Mouse (Mus musculus) lung, embryonic 14.5 days (tissue): ENCODE data around the gene Pbrm1. TPM values are rescaled to one million over a fixed set of nuclear protein-coding genes. Genes with fewer than 3 reads are reported as not detected.

ENCODE experiments used
- ATAC-seq: fragments of 200-750 bp; cut with Nextera tagmentation; 2 replicates; pipeline ENCODE4 v1.8.0; 2017; ENCODE audit warnings: mild to moderate bottlenecking, moderate TSS enrichment, moderate library complexity; ENCODE audit not compliant: insufficient read depth
- DNase-seq: peaks from one replicate; pipeline ENCODE4 v3.0.0-alpha.2; 2015
- H3K27ac ChIP-seq: fragments of 300-500 bp; sonication (generic); 2 replicates; pipeline ENCODE4 v1.5.1; 2014; ENCODE audit warnings: low read depth, mild to moderate bottlenecking, moderate library complexity
- H3K27me3 ChIP-seq: fragments of 300-500 bp; sonication (generic); 2 replicates; pipeline ENCODE4 v1.6.1; 2014; ENCODE audit warnings: low read length, control low read depth; ENCODE audit not compliant: insufficient read depth
- H3K36me3 ChIP-seq: fragments of 300-500 bp; sonication (generic); 2 replicates; pipeline ENCODE4 v1.6.1; 2014; ENCODE audit warnings: control low read depth; ENCODE audit not compliant: insufficient read depth
- H3K4me1 ChIP-seq: fragments of 300-500 bp; sonication (generic); 2 replicates; pipeline ENCODE4 v1.6.1; 2014; ENCODE audit warnings: antibody characterized with exemption, control low read depth; ENCODE audit not compliant: insufficient read depth
- H3K4me2 ChIP-seq: fragments of 300-500 bp; sonication (generic); 2 replicates; pipeline ENCODE4 v1.6.1; 2014; ENCODE audit warnings: mild to moderate bottlenecking
- H3K4me3 ChIP-seq: fragments of 300-500 bp; sonication (generic); 2 replicates; pipeline ENCODE4 v1.5.1; 2014; ENCODE audit warnings: low read depth, low read length
- H3K9ac ChIP-seq: fragments of 300-500 bp; sonication (generic); 2 replicates; pipeline ENCODE4 v1.6.1; 2014
- H3K9me3 ChIP-seq: fragments of 300-500 bp; sonication (generic); 2 replicates; pipeline ENCODE4 v1.6.1; 2016; ENCODE audit warnings: low read depth, low read length, control low read depth
- CTCF ChIP-seq: IDR thresholded peaks from 2 replicates; pipeline ENCODE4 v1.5.1; 2016; ENCODE audit warnings: antibody characterized with exemption, low read depth
- WGBS: fragments of 180-500 bp; shearing (Covaris S2); extraction: QIAGEN DNeasy Blood & Tissue Kit; methylation state at CpG from one replicate; pipeline ENCODE4 v1.1.7; 2014; 5-methylcytosine and 5-hydroxymethylcytosine counted together
- polyA plus RNA-seq: library from polyadenylated mRNA; unstranded; fragments of >200 nt; fragmentation: Nextera tagmentation; extraction: Ambion mirVana; gene quantifications from 2 replicates; pipeline ENCODE4 v1.2.1, GENCODE M21; 2014

The Pbrm1 gene
- polyA plus RNA-seq, 1 experiment from 2014 or later: 110 TPM

DNA sequence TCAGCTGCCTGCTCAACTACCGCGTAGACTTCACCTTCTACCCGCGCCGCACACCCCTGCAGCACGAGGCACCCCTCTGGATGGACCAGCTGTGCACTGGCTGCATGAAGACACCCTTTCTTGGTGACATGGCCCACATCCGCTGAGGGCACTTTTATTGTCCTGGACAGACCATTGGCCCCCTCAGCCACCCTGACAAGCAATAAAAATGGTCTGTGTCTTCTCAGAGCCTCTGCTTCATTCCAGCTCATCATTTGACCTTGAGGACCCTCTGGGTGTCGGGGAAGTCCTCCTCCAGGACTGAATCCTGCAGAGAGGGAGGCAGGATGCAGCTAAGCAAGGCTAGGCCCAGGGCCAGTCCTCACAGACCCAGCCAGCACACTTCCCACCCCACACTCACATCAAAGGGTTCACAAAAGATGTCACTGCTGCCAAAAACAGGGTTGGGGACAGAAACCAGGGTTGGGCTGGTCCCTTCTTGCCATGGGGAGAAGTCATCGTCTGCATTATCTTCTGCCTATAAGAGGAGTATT is 120.0 kb downstream of the Pbrm1 start:
- ATAC-seq: no peak

GRCm38 (mm10) chr14:31139666-31140065 is 120.7 kb downstream of the Pbrm1 start:
- no peak for ATAC-seq
- H3K4me3 ChIP-seq: no peak overlapping the region
- H3K27ac ChIP-seq: no peak overlapping the region
- no peak overlapping the region for H3K9ac ChIP-seq
- H3K4me1 ChIP-seq: no peaks in the 10 kb centered on the region
- 87% methylated on average over 12 of the region's 12 CpGs for WGBS
- no peak for DNase-seq
- no peaks in the 10 kb centered on the region for H3K27me3 ChIP-seq
- no peak overlapping the region for H3K4me2 ChIP-seq
- H3K36me3 ChIP-seq: peaks cover 83% of the 10 kb centered on the region
- no peaks in the 10 kb centered on the region for H3K9me3 ChIP-seq
- no peak for TF ChIP-seq CTCF

More for the DNA sequence above, 120.0 kb downstream of the Pbrm1 start:
- no peaks in the 10 kb centered on the region for H3K9me3 ChIP-seq
- 82% methylated on average over 9 of the region's 9 CpGs for WGBS
- H3K36me3 ChIP-seq: peaks cover 90% of the 10 kb centered on the region
- DNase-seq: no peak
- no peak overlapping the region for H3K4me3 ChIP-seq
- no peak overlapping the region for H3K4me2 ChIP-seq
- no peak overlapping the region for H3K9ac ChIP-seq
- H3K27me3 ChIP-seq: no peaks in the 10 kb centered on the region
- no peak for TF ChIP-seq CTCF
- no peaks in the 10 kb centered on the region for H3K4me1 ChIP-seq
- H3K27ac ChIP-seq: no peak overlapping the region

- H3K4me2 ChIP-seq: no peak overlapping the region
- no peaks in the 10 kb centered on the region for H3K4me1 ChIP-seq
- H3K27ac ChIP-seq: no peak overlapping the region
- WGBS: 84% methylated on average over 15 of the region's 15 CpGs
- H3K9ac ChIP-seq: no peak overlapping the region
- no peaks in the 10 kb centered on the region for H3K9me3 ChIP-seq
- no peak for TF ChIP-seq CTCF
- no peak overlapping the region for H3K4me3 ChIP-seq
- ATAC-seq (no peak), DNase-seq (no peak)
- H3K36me3 ChIP-seq: peaks cover 78% of the 10 kb centered on the region
- no peaks in the 10 kb centered on the region for H3K27me3 ChIP-seq
These were observed 121.2 kb downstream of the Pbrm1 start for GRCm38 (mm10) chr14:31140141-31140540.

GRCm38 (mm10) chr14:31141011-31141410 is 122.1 kb downstream of the Pbrm1 start:
- Histone ChIP-seq H3K4me3 (no peak overlapping the region), H3K4me1 (no peaks in the 10 kb centered on the region), H3K27ac (no peak overlapping the region), H3K36me3 (peaks cover 70% of the 10 kb centered on the region), H3K9ac (no peak overlapping the region), H3K9me3 (no peaks in the 10 kb centered on the region), H3K4me2 (no peak overlapping the region), H3K27me3 (no peaks in the 10 kb centered on the region)
- no peak for ATAC-seq
- no peak for TF ChIP-seq CTCF
- 93% methylated on average over 14 of the region's 14 CpGs for WGBS
- no peak for DNase-seq

DNA sequence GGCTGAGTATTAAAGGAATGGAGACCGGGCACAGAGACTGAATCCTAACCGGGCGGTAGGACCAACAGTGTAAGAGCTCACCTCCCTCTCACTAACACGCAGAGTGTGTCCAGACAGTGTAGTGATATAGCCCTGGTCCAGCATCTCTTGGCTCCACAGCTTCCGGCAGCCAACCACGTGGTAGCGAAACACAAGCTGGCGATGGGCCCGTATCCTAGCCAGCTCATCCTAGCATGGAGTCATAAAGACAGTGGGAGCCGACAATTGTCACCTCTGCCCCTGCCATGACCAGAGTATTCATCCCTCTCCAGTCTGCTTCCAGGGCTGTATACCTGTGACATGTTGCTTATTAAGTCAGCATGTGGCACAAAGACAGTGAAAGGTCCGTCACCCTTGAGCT is 126.8 kb downstream of the Pbrm1 start:
- DNase-seq (no peak), ATAC-seq (no peak)
- no peak for TF ChIP-seq CTCF
- H3K36me3 ChIP-seq: peaks cover 23% of the 10 kb centered on the region
- no peak overlapping the region for H3K27ac ChIP-seq
- H3K4me2 ChIP-seq: no peak overlapping the region
- H3K27me3 ChIP-seq: no peaks in the 10 kb centered on the region
- WGBS: 91% methylated on average over 11 of the region's 11 CpGs
- H3K4me3 ChIP-seq: no peak overlapping the region
- no peaks in the 10 kb centered on the region for H3K4me1 ChIP-seq
- no peaks in the 10 kb centered on the region for H3K9me3 ChIP-seq
- H3K9ac ChIP-seq: no peak overlapping the region

DNA sequence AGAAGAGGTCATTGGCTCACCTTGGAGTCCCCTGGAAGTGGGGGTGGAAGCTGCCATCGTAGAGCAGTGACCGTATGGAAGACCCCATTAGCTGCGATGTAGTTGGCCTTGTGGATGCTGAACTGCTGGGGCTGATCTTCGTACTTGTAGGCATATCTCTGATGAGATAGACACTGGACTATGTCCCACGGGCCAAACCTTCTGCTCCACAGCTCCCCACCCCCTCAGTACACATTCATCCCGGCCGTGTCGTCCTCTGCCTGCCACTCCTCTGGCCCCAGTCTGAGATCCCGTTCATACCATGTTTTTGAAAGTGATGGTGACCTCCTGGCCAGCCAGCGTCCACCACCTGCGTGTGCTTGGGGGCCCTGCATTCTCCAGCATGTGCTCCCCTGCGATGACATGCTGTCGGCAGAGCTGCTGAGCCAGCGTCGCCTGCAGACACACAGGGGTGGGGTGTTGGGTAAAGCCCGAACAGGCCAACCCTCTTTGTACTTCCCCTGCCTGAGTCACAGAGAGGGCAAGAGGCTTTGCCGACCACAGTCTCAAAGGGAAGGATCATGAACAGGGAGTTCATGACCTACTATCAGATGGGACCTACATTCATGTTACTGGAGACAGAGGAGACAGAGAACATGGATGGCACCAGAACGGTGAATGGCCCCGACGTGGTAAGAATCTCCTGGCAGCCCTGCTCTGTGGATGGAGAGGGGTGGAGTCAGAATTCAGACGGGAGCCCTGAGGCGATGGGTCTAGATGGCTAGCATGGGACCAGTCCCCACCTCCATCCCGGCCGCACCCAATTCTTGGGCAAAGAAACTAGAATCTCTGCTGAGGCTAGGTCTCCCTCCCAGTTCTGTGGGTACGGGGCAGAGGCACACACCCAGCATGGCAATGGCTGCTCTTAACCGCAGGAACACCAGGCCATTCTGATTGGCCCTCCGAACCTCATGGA is 141.5 kb downstream of the Pbrm1 start:
- WGBS: 56% methylated on average over 27 of the region's 27 CpGs

GRCm38 (mm10) chr14:31161191-31161590 is 142.3 kb downstream of the Pbrm1 start:
- Histone ChIP-seq H3K27me3 (no peaks in the 10 kb centered on the region), H3K9ac (no peak overlapping the region), H3K4me2 (no peak overlapping the region), H3K9me3 (no peaks in the 10 kb centered on the region), H3K27ac (no peak overlapping the region), H3K4me1 (0 out of 2 replicates have a peak, but pooled peaks cover 3% of the 10 kb centered on the region), H3K36me3 (no peaks in the 10 kb centered on the region), H3K4me3 (no peak overlapping the region)
- DNase-seq (no peak), ATAC-seq (no peak)
- 74% methylated on average over 7 of the region's 7 CpGs for WGBS
- no peak for TF ChIP-seq CTCF

More for the DNA sequence above, 141.5 kb downstream of the Pbrm1 start:
- Histone ChIP-seq H3K27me3 (no peaks in the 10 kb centered on the region), H3K4me3 (no peak overlapping the region), H3K4me1 (0 out of 2 replicates have a peak, but pooled peaks cover 1% of the 10 kb centered on the region), H3K9me3 (no peaks in the 10 kb centered on the region), H3K27ac (no peak overlapping the region), H3K36me3 (no peaks in the 10 kb centered on the region), H3K9ac (no peak overlapping the region), H3K4me2 (no peak overlapping the region)
- ATAC-seq (no peak; the same call in 1 of the 2 replicates), DNase-seq (no peak)
- TF ChIP-seq CTCF: no peak
